Mouse (Mus musculus) retina, adult 2 months (tissue): Measurements from ENCODE around the gene Atp5b.
"Not testable (repeated sequence)": the region's sequence is repeated elsewhere in the genome, so short reads cannot be mapped to it uniquely, and the experiment has no call there.

ENCODE experiments used
- DNase-seq: peaks from one replicate; pipeline ENCODE4 v3.0.0-alpha.2; 2012; ENCODE audit warnings: low read depth, low spot score

Gene Atp5b

DNA sequence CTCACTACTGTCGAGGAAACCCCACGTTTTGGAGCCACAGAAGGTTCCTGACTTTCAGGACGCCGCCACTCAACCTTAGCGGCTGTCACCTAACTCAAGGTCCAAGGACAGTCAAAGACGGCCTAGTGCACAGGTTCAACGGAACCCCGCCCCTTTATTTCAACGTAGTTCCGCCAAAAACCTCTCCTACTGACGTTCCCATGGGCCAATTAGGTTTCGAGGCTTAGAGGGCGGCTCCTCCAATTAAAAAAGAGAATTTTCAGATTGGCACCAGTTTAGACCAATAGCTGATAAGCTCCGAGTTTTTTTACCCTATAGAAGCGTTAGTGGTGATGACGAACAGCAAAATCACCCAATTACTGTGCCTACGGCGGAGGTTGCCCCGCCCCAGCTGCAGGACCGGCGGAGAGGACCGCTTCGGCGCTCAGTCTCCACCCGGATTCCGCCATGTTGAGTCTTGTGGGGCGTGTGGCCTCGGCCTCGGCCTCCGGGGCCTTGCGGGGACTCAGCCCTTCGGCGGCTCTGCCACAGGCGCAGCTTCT is at the start of gene Atp5b:
Gene Atp5b, plus strand, starts transcription at position 394 of the 542 bp plus-strand sequence.
- DNase-seq, result peak; percentile 100

DNA sequence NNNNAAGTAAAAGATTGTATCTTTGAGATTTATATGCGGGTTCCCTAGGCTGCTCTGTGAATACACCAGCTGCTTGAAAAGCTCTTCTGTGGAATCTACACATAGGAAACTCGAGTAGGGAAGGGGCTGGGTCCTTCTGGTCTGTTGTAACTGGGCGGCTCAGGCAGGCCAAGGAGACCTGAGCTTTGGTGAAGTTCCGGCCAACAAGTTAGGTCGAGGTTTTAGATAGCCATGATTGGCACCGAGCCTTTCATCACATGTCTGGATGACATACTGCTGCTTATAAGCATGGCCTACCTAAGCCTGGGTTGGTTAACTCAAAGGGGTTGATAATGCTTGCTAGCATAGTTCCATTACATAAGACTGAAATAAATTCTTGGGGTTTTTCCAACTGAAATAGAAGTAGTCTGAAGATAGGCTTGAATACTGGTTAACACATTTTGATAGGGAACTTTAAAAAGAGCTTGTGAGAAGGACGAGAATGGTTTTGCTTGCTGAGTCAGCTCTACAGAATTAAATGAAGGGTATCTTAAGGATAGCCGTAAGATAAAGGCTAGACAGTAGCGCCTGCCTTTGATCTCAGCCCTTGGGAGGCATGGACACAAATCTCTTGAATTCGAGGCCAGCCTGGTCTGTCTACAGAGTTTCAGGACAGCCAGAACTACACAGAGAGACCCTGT is 46.2 kb upstream of the Atp5b start:
- DNase-seq, result no peak

DNA sequence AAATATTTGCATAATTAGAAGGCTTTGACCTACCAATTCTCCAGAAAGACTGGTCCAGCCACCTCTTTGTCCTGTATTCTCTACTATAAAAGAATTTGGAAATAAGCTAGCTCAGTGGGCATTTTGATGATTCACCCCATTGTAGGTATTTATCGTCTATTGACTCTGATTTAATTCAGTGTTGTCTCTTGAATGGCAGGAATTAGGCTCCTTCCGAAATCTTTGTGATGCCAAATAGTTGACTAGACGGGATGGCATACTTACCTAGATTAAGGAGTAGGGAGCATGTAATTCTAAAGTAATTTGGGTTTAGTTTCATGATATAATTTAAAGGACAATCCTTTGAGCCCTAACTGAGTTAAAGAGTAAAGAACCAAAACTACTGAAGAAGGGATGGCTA is 45.2 kb upstream of the Atp5b start:
- DNase-seq, result no peak

DNA sequence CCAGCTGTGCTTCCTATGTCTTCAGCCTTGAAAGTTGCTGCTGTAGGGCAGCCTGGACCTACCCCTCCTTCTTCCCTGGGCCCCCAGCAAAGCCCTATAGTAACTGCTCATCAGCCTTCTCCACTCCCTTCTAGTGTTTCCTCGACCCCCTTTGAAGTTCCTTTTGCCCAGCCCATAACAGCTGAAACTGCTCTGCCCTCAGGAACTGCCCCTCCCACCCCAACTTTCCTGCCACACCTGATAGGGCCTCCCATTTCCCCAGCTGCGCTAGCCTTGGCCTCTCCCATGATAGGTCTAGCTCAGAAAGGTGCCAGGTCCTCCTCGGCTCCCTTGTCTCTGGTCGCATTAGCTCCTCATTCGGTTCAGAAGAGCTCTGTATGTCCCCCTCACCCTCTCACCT is 43.9 kb upstream of the Atp5b start:
- no peak for DNase-seq

DNA sequence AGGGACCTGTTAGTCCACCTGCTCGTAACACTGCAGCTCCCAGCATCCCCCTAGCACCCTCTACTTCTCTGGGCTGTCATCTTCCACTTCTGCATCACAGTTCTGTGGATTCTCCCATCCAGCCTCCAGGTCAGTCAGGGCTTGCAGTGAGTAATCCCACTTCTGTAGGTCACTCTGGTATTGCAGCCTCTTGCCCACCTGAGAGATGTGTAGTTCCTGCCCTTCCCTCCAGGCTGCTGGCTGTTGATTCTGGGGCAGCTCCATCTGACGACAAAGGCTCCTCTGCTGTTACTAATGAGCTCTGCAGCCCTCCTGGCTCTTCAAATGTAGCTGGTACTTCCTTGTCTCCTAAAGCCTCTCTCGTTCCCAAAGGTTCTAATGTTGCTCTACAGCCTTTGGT is 43.2 kb upstream of the Atp5b start:
- DNase-seq, result no peak

DNA sequence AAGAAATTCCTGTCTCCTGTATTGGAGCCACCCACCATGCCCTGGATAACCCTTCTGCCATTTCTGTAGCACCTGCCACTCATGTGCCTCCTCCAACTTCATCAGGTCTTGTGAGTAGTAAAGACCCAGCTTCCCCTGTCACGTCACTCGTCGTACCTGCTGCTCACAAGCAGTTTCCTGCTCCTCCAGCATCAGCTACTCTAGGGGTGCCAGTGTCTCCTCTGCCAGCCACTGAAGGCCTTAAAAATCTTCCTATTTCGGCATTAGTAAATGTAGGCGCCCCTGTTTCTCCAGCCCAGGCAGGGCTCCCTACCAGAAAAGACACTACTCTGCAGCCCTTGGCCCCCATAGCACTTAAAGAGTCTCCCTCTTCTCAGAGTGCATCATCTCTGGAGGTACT is 42.8 kb upstream of the Atp5b start:
- no peak for DNase-seq

DNA sequence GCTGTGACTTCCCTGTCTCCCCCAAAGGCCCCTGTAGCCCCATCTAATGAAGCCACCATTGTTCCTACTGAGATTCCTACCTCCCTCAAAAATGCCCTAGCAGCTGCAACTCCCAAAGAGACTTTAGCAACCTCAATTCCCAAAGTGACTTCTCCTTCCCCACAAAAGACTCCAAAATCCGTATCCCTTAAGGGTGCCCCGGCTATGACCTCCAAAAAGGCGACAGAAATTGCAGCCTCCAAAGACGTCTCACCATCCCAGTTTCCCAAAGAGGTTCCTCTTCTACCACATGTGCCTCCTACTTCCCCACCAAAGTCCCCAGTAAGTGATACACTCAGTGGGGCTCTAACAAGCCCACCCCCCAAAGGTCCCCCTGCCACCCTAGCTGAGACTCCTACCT is 41.4 kb upstream of the Atp5b start:
- DNase-seq, result no peak

DNA sequence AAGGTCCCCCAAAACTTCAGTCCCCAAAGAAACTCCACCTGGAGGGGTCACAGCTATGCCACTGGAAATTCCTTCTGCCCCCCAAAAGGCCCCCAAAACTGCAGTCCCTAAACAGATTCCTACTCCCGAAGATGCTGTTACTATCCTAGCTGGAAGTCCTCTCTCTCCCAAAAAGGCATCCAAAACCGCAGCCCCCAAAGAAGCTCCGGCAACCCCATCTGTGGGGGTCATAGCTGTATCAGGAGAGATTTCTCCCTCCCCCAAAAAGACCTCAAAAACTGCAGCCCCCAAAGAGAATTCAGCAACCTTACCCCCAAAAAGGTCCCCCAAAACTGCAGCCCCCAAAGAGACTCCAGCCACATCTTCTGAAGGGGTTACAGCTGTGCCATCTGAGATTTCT is 40.6 kb upstream of the Atp5b start:
- no peak for DNase-seq

DNA sequence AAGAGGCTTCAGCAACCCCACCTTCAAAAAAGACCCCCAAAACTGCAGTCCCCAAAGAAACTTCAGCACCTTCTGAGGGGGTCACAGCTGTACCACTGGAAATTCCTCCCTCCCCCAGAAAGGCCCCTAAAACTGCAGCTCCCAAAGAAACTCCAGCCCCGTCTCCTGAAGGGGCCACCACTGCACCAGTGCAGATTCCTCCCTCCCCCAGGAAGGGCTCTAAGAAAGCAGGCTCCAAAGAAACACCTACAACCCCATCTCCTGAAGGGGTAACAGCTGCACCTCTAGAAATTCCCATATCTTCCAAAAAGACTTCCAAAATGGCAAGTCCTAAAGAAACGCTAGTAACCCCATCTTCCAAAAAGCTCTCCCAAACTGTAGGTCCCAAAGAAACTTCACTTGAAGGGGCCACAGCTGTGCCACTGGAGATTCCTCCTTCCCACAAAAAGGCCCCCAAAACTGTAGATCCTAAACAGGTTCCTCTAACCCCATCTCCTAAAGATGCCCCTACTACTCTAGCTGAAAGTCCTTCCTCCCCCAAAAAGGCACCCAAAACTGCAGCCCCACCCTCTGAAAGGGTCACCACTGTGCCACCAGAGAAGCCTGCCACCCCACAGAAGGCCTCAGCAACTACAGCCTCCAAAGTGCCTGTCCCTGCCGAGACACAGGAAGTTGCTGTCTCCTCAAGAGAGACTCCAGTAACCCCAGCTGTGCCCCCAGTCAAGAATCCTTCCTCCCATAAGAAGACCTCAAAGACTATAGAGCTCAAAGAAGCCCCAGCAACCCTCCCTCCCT is 39.8 kb upstream of the Atp5b start:
- DNase-seq, result no peak

DNA sequence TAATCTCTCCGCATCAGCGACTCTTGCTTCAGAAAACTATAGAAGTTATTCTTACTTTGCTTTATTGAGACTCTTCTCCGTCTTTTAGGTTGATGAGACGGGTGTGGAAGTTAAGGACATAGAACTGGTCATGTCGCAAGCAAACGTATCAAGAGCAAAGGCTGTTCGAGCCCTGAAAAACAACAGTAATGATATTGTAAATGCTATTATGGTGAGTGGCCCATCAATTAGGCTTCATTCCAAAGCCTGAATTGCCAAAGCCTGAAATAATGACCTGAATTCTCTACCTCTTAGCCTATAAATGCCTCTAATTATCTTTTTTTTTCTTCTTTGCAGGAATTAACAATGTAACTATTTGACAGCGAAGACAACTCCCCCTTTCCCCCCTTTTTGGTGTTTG is 34.9 kb upstream of the Atp5b start:
- no peak for DNase-seq

DNA sequence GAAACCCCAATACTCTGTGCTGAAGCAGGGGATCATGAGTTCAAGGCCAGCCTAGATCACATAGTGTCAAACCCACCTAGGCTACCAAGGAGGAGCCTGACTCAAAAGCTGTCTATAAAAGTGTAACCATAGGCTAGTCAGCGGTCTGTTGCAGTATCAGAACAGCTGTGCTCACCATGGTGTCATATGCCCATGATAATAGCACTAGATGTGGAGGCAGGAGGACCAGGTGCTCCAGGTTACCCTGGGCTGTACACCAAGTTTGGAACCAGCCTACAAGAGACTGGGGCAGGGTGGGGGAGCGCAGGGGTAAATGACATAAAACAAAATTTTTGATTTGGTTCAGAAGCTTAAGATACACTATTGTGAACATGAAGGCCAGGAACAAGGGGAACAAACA is 33.3 kb upstream of the Atp5b start:
- no peak for DNase-seq

DNA sequence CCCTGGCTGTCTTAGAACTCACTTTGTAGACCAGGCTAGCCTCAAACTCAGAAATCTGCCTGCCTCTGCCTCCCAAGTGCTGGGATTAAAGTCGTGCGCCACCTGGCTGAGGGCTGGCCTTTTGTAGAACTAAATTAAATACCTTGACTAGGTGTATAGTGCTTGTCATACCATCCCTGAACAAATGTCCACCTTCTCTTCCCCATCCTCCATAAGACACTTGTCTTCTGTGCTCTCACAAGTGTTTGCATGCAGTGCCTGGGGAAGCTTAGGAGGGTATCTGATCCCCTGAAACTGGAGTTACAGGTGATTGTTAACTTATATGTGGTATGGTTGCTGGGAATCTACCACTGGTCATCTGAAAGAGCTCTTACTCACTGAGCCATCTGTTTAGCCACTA is 32.7 kb upstream of the Atp5b start:
- no peak for DNase-seq

DNA sequence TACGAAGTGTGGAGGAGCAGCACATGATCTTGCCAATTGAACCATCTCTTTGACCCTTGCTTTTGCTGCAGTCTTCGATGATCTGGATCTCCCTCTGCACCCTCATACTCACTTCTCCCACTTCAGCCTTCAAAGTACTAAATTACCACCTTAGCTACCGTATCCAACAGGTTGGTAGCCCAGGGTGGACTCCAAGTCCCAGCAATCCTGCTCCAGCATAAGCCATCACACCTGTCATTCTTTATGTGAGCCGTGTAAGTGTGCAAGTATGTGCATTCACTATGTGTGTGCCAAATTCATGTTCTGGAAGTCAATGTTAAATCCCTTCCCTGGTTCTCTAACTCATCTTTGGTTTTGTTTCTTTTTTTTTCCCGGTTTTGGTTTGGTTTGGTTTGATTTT is 31.5 kb upstream of the Atp5b start:
- no peak for DNase-seq

DNA sequence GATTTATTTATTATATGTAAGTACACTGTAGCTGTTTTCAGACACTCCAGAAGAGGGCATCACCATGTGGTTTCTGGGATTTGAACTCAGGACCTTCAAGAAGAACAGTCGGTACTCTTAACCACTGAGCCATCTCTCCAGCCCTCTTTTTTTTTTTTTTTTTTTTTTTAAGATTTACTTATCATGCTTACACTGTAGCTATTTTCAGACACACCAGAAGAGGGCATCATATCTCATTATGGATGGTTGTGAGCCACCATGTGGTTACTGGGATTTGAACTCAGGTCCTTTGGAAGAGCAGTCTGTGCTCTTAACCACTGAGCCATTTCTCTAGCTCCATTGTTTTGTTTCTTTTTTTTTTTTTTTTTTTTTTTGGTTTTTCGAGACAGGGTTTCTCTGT is 30.9 kb upstream of the Atp5b start:
- not testable (repeated sequence) for DNase-seq

DNA sequence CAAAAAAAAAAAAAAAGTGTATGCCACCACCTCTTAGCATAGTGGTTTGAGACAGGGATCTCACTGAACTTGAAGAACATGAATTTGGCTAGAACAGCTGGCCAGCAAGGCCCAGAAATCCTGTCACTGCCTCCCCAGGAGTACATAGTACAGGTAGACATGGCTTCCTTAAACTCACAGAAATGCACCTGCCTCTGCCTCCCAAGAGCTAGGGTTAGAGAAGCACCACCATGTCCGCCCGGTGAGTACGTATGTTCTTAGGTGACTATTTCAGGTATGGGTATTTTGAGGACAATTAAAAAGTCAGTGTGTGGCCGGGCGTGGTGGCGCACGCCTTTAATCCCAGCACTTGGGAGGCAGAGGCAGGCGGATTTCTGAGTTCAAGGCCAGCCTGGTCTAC is 30.1 kb upstream of the Atp5b start:
- DNase-seq, result no peak

DNA sequence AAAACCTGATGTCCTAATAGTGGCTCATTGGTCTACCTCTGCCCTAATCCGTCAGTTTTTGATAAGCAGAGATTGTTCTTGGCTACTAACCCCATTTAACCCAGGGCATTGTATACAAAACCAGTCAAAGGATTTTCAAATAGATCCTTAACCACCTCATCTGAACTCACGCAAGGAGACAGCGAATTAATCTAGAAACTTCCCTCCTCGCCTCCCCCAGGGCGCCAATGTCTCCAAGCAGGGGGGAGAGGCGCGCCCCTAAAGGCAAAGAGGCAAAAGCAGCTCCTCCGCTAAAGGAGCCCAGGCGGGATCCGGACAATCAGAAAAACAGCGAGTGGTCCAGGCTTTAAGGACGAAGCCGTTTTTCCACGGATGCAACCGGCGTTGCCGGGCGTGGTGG is 24.9 kb upstream of the Atp5b start:
- no peak for DNase-seq

DNA sequence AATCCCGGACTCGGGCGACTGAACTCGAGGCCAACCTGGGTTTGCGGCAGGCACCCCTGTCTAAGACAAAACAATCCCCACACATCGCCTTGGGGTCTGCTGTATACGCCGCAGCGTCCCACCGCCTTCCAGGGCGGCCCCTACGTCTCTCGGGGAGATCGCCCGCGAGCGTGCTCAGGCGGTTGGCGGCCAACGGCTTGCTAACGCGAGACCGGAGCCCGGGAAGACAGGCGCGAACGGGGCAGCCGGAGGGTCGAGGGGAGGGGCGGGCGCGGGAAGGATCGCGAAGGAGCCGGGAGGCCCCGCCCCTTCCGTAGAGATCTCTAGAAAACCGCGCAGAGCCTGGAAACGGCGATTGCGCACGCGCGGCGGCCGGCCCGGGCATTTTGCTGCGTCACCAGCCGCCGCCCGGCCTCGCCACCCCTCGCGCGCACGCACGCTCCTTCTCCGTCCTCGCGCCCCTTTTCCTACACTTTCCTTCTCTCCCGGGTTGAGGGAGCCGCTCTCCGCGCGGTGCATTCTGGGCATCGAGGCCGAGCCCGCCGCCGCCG is 24.4 kb upstream of the Atp5b start, which contains the start of gene Ptges3:
Gene Ptges3, plus strand, starts transcription at position 354 of the 551 bp plus-strand sequence.
- DNase-seq, result peak; percentile 77

DNA sequence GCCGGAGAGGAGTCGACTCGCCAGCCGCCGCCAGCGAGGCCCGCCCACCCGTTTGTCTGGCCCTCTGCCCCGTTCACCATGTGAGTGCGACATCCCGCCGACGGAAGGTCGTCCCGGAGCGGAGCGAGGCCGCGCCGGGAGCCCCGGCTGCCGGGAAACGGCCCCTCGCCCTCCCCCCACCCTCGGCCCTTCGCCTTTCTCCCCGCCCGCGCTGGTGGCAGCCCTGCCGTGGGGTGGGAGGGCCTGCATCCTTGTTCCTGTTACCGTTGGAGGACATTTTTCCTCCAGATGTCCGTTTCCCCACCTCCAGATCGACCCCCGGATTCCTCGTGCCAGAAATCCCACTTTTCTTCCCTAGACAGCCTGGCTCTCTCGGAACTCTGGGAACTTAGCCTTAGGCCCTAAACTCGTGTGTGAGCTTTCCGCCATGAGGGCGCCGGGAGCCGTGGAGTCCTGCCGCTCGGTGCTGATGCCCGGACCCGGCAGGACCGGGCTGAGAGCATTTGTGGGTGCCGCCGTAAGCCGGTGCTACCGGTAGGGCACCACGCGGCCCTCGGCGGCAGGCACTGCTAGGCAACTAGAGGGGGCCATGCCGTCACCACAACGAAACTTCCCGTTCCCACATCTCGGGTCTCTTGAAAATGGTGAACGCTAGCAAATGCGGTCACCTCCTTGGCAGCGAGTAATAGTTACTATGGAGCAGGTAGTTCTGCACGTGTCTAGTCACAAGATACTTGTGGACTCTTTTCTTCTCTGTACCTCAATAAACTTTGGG is 23.7 kb upstream of the Atp5b start:
- DNase-seq, result no peak

DNA sequence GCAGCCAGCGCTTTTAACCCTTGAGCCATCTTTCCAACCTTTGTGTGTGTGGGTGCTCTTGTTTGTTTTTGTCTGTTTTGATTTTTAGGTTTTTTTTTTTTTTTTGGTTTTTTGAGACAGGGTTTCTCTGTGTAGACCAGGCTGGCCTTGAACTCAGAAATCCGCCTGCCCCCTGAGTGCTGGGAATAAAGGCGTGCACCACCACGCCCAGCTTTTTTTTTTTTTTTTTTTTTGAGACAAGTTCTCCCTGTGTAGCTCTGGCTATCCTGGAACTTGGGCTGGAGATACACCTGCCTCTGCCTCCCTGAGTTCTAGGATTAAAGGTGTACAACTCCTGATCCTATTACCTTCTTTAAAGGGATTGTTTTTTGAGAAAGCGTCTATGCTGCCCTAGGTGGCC is 22.0 kb upstream of the Atp5b start:
- DNase-seq, result no peak

DNA sequence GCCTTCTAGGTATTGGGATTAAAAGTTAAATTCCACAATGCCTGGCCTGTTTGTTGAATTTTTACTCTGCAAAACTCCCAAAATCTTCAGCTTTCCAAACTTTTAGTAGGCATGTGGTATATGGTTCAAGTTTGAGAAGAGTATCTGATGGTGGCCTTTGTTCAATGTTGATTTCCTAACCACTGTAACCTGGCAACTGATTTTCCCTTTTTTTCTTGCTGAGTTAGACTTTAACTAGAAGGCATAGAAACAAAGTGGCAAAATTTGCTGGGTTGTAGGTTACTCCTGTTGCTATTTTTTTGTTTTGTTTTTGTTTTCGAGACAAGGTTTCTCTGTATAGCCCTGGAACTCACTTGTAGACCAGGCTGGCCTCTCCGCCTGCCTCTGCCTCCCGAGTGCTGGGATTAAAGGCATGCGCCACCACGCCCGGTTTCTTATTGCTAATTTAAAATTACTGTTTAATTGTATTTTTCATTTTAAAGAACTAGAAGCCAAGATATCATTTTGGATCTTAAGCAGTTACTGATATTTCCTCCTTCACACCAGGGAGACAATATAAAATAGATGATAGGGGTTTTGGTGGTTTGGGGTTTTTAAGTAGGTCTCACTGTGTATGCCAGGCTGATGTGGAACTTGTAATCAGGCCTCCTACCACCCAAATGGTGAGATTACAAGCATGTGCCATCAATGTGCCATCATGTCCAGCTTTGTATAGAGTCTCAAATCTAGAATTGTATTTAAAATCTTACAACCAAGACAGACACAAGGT is 20.7 kb upstream of the Atp5b start:
- DNase-seq, result no peak

DNA sequence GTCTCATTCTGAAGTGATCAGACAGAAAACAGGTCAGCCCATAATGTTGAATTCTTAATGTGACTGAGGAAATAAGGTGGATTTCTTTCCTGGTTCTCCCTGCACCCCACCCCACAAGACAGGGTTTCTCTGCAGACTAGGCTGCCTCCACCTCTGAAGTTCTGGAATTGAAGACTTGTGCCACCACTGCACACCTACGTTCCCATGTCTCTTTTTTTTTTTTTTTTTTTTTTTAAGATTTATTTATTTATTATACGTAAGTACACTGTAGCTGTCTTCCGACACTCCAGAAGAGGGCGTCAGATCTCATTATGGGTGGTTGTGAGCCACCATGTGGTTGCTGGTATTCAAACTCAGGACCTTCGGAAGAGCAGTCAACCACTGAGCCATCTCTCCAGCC is 17.0 kb upstream of the Atp5b start:
- DNase-seq, result no peak
